Mouse (Mus musculus) spleen, postnatal 4 days (tissue): Measurements from ENCODE around the gene Jarid2.
A peak's percentile ranks its signal among the peaks of the same experiment; 100 is the strongest.

ENCODE experiments used
- DNase-seq, 2 experiments: peaks; one replicate each; pipeline ENCODE4 v3.0.0; 2022; ENCODE audit warnings: low spot score in 2 of 2

Gene Jarid2

GRCm38 (mm10) chr13:44730146-44730864 lies 1.0 kb downstream of the Jarid2 start:
- peak; percentile 97 for DNase-seq

GRCm38 (mm10) chr13:44730939-44731551 lies 1.8 kb downstream of the Jarid2 start:
- peak; percentile 79 to 89 for DNase-seq

- DNase-seq: no peak
These were observed 2.6 kb downstream of the Jarid2 start for GRCm38 (mm10) chr13:44731727-44732441.

- DNase-seq: no peak
These were observed 3.2 kb downstream of the Jarid2 start for GRCm38 (mm10) chr13:44732442-44732974.

GRCm38 (mm10) chr13:44733036-44733372 lies 3.7 kb downstream of the Jarid2 start:
- DNase-seq: no peak

- peak; percentile 91 to 97 for DNase-seq
These were observed 4.3 kb downstream of the Jarid2 start for GRCm38 (mm10) chr13:44733373-44734111.

GRCm38 (mm10) chr13:44734441-44734840 lies 5.2 kb downstream of the Jarid2 start:
- DNase-seq: no peak

- DNase-seq: no peak
These were observed 5.9 kb downstream of the Jarid2 start for GRCm38 (mm10) chr13:44735088-44735690.

- DNase-seq: no peak
These were observed 8.0 kb downstream of the Jarid2 start for GRCm38 (mm10) chr13:44737297-44737696.

- no peak for DNase-seq
These were observed 22.5 kb downstream of the Jarid2 start for GRCm38 (mm10) chr13:44751780-44752179.

GRCm38 (mm10) chr13:44753206-44753605 lies 23.9 kb downstream of the Jarid2 start:
- no peak for DNase-seq

GRCm38 (mm10) chr13:44755434-44755833 lies 26.2 kb downstream of the Jarid2 start:
- no peak for DNase-seq

- DNase-seq: no peak
These were observed 29.5 kb downstream of the Jarid2 start for GRCm38 (mm10) chr13:44758750-44759149.

- DNase-seq: no peak
These were observed 31.5 kb downstream of the Jarid2 start for GRCm38 (mm10) chr13:44760761-44761160.

GRCm38 (mm10) chr13:44763068-44763467 lies 33.8 kb downstream of the Jarid2 start:
- DNase-seq: no peak

GRCm38 (mm10) chr13:44767751-44768150 lies 38.5 kb downstream of the Jarid2 start:
- DNase-seq: no peak

GRCm38 (mm10) chr13:44770808-44771605 lies 41.7 kb downstream of the Jarid2 start:
- no peak for DNase-seq

GRCm38 (mm10) chr13:44772816-44773215 lies 43.5 kb downstream of the Jarid2 start:
- no peak for DNase-seq

GRCm38 (mm10) chr13:44774351-44774750 lies 45.1 kb downstream of the Jarid2 start:
- DNase-seq: no peak

- DNase-seq: no peak
These were observed 46.1 kb downstream of the Jarid2 start for GRCm38 (mm10) chr13:44775396-44775795.

- DNase-seq: no peak
These were observed 51.2 kb downstream of the Jarid2 start for GRCm38 (mm10) chr13:44780506-44780905.
